Mouse (Mus musculus): ENCODE measurements at regions not wholly inside any gene's neighbourhood (a gene's known extent, or its start where the extent isn't known, plus 50 kb on each side); places are given as distances from the start of the nearest gene placed in this dataset.

DNA sequence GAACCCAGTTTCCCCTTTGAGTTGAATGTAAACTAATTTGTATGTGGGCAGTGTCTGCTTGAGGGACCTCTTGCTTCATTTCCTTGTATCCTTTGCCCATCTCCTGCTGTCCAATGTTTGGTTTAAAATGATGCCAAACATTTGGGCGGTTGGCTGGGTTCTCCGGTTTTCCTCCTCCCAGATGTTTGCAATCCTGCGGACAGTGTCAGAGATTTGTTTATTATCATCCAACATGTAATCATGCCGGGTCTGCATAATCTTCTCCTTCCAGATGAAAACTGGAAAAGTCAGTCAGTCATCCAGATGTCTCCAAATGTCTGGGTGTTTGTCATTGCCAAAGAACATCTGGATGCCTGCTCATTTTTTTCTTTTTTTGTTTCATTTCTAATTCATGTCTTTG lies 323.0 kb downstream of the Lmx1a start:
- TF ChIP-seq TBP (IDR thresholded peaks at IDR 0.05; ENCODE audit: low read depth, low read length) (no peak), ZC3H11A (IDR thresholded peaks at IDR 0.05; ENCODE audit: low read depth, low read length) (no peak), SIN3A (IDR thresholded peaks at IDR 0.05; ENCODE audit: low read length) (no peak), BHLHE40 (IDR thresholded peaks at IDR 0.05; ENCODE audit: borderline replicate concordance, low read depth, low read length) (no peak), POLR2A (IDR thresholded peaks at IDR 0.05; ENCODE audit: control insufficient read depth in 1 of 2, insufficient read depth in 1 of 2, low read depth in 1 of 2, low read length in 2 of 2, poor library complexity in 1 of 2) (no peak), CTCF (IDR thresholded peaks at IDR 0.05 in 2 of 3, conservative IDR thresholded peaks at IDR 0.05 in 1 of 3; ENCODE audit: control insufficient read depth in 1 of 3, insufficient read depth in 1 of 3, low read depth in 2 of 3, low read length in 3 of 3, poor library complexity in 1 of 3, severe bottlenecking in 1 of 3) (no peak), USF2 (IDR thresholded peaks at IDR 0.05; ENCODE audit: borderline replicate concordance in 1 of 2, insufficient read depth in 1 of 2, low read depth in 1 of 2, low read length in 2 of 2) (no peak)
